8 mouse cellular contexts compared by ENCODE assay signal in genomic region chr3:85923954-85924945, GRCm38 (mm10). TPM values are rescaled to one million over a fixed set of nuclear protein-coding genes. Genes with fewer than 3 reads are reported as not detected.
DNase-seq lines count a peak whose midpoint lies in the region; ATAC-seq and TF ChIP-seq lines count a peak whose summit lies in the region.

No protein-coding gene starts in this region.

- H3K9ac ChIP-seq in forebrain, embryonic 13.5 days = no peak overlapping the region

- H3K27ac ChIP-seq in forebrain, embryonic 13.5 days = no peak overlapping the region

- peaks cover 5% of the 10 kb centered on the region; the same call in 1 of the 2 replicates for H3K4me1 ChIP-seq in forebrain, embryonic 13.5 days
- no peaks in the 10 kb centered on the region for H3K4me1 ChIP-seq in lung, adult 2 months (ENCODE audit: control insufficient read depth, insufficient read depth, low read length)

- H3K4me2 ChIP-seq in forebrain, embryonic 13.5 days = peak overlapping the region; percentile 32

- TF ChIP-seq POLR2A in lung, adult 2 months (IDR thresholded peaks at IDR 0.05; ENCODE audit: borderline replicate concordance, extremely low read depth, low read depth, low read length) = no peak

- no peaks in the 10 kb centered on the region for H3K9me3 ChIP-seq in forebrain, embryonic 13.5 days (replicated peaks)

- no peaks in the 10 kb centered on the region for H3K27me3 ChIP-seq in forebrain, embryonic 13.5 days

- DNase-seq in ES-CJ7 (ENCODE audit: low read depth, low spot score) = peak; percentile 76
- peak; percentile 49 for DNase-seq in c-Kit-positive CD71-positive TER-119-positive erythroid progenitor cells, embryonic 14.5 days (ENCODE audit: low spot score)
- peak; percentile 83 to 90 for DNase-seq in heart, postnatal 14 days
- peak; percentile 92 to 93 for DNase-seq in kidney, postnatal 4 days
- peak; percentile 83 for DNase-seq in lung, adult 2 months
- peak; percentile 33 for DNase-seq in ovary, postnatal 10 days (ENCODE audit: low spot score)
- DNase-seq in thymus, postnatal 0 days (ENCODE audit: low spot score) = peak; percentile 47

- H3K4me3 ChIP-seq in forebrain, embryonic 13.5 days = no peak overlapping the region
- no peak overlapping the region for H3K4me3 ChIP-seq in lung, adult 2 months (replicated peaks; ENCODE audit: extremely low read depth, low read depth, low read length)

- TF ChIP-seq CTCF in lung, adult 2 months (IDR thresholded peaks at IDR 0.05; ENCODE audit: insufficient read depth, low read length) = peak; percentile 98

- peak; percentile 74 for ATAC-seq in forebrain, embryonic 13.5 days

- 46% methylated on average over 18 of the region's 18 CpGs for WGBS in forebrain, embryonic 13.5 days
- WGBS in lung, adult 2 months = 38% methylated on average over 18 of the region's 18 CpGs

- no peaks in the 10 kb centered on the region for H3K36me3 ChIP-seq in forebrain, embryonic 13.5 days (ENCODE audit: poor library complexity, severe bottlenecking)

- intact Hi-C loops in heart, postnatal 14 days (cut with DNase I) = loop anchor here (5.0 kb wide), 3 partner anchors 203 to 1007 kb away; partner anchors contain the start of gene Gatb

RNA-seq across cellular contexts. Expression of gene Gm37240, which starts 36.9 kb away (rescaled TPM):
- polyA plus RNA-seq in forebrain, embryonic 13.5 days (2015; fragmentation: Nextera tagmentation; extraction: Ambion mirVana) = 0.48 and 0.55 TPM in 2 replicates
- 10 to 100 TPM; 39.0 to 42.7 TPM for total RNA-seq in heart, postnatal 14 days (2021)
- polyA plus RNA-seq in lung, adult 2 months (2012; rRNA removed) = 11.8 and 16.9 TPM in 2 replicates
- polyA plus RNA-seq in thymus, postnatal 0 days (2015; fragmentation: Nextera tagmentation; extraction: Ambion mirVana) = 3.4 and 5.2 TPM in 2 replicates

RNA-seq across cellular contexts. Expression of gene Glt28d2, which starts 36.9 kb away (rescaled TPM):
- polyA plus RNA-seq in forebrain, embryonic 13.5 days (2015; fragmentation: Nextera tagmentation; extraction: Ambion mirVana) = 0.08 and 0.11 TPM in 2 replicates
- total RNA-seq in heart, postnatal 14 days (2021) = 1 to 10 TPM; 7.3 to 7.6 TPM
- 1.9 and 2.6 TPM in 2 replicates for polyA plus RNA-seq in lung, adult 2 months (2012; rRNA removed)
- polyA plus RNA-seq in thymus, postnatal 0 days (2015; fragmentation: Nextera tagmentation; extraction: Ambion mirVana) = 1.6 and 1.7 TPM in 2 replicates

RNA-seq across cellular contexts. Expression of gene Sh3d19, which starts 46.7 kb away (rescaled TPM):
- polyA plus RNA-seq in forebrain, embryonic 13.5 days (2015; fragmentation: Nextera tagmentation; extraction: Ambion mirVana) = 4.7 and 5.6 TPM in 2 replicates
- 10 to 100 TPM; 20.8 to 28.1 TPM for total RNA-seq in heart, postnatal 14 days (2021)
- polyA plus RNA-seq in lung, adult 2 months (2012; rRNA removed) = 64.7 and 96.6 TPM in 2 replicates
- polyA plus RNA-seq in thymus, postnatal 0 days (2015; fragmentation: Nextera tagmentation; extraction: Ambion mirVana) = 2.5 and 3.5 TPM in 2 replicates

Comparison
In these comparisons a context has a peak if more than half of its experiments do, and no peak if none do; other contexts are left out.
1. DNase-seq: peak in every context shown above with its lines; median percentile 92 in kidney, postnatal 4 days; 86 in heart, postnatal 14 days; 83 in lung, adult 2 months; 76 in ES-CJ7; 49 in c-Kit-positive CD71-positive TER-119-positive erythroid progenitor cells, embryonic 14.5 days; 47 in thymus, postnatal 0 days; 33 in ovary, postnatal 10 days.